In the genomic region with DNA sequence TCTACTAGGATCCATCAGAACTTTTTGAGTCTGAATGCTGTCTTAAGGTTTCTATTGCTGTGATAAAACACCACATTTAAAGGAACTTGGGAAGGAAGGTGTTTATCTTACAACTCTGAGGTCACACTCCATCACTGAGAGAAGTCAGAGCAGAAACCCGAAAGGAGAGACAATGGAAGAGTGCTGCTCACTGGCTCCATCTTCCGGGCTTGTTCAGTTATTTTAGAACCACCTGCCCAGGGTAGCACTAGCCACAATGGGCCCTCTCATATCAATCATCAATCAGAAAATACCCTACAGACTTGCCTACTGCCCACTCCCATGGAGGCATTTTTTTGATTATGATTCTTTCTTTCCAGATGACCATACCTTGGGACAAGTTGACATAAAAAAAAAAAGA, we compare ENCODE assay signal across 17 mouse cellular contexts. TPM values are rescaled to one million over a fixed set of nuclear protein-coding genes. Genes with fewer than 3 reads are reported as not detected.
DNase-seq lines count a peak whose midpoint lies in the region; ATAC-seq and TF ChIP-seq lines count a peak whose summit lies in the region.
"Had no signal": no experiment of that assay in that cellular context is flagged by ENCODE, and none has a peak within 500 bp of the region (broad histone marks: within the 10 kb centered on the region; RNA-seq: fewer than 3 reads in every experiment).

No protein-coding gene starts in this region.

- no peak overlapping the region for H3K4me2 ChIP-seq in midbrain, postnatal 0 days (ENCODE audit: low read depth, low read length, poor library complexity, severe bottlenecking)
- H3K4me2 ChIP-seq: embryonic facial prominence, embryonic 13.5 days; hindbrain, embryonic 14.5 days; lung, embryonic 15.5 days; midbrain, embryonic 11.5 days had no signal

- H3K4me3 ChIP-seq in midbrain, postnatal 0 days (ENCODE audit: low read depth, low read length): no peak overlapping the region
- H3K4me3 ChIP-seq: embryonic facial prominence, embryonic 13.5 days; lung, embryonic 15.5 days; myocyte had no signal

- H3K9me3 ChIP-seq in midbrain, postnatal 0 days (ENCODE audit: low read length): no peaks in the 10 kb centered on the region
- H3K9me3 ChIP-seq: embryonic facial prominence, embryonic 13.5 days; lung, embryonic 15.5 days had no signal

- H3K9ac ChIP-seq in midbrain, postnatal 0 days (replicated peaks; ENCODE audit: low read length, poor library complexity, severe bottlenecking): no peak overlapping the region
- H3K9ac ChIP-seq: embryonic facial prominence, embryonic 13.5 days; hindbrain, embryonic 14.5 days; lung, embryonic 15.5 days had no signal

- no peak overlapping the region for H3K27ac ChIP-seq in midbrain, postnatal 0 days (ENCODE audit: low read depth, low read length)
- H3K27ac ChIP-seq: embryonic facial prominence, embryonic 13.5 days; hindbrain, embryonic 14.5 days; lung, embryonic 15.5 days had no signal

- 51% methylated on average over 2 of the region's 2 CpGs for WGBS in midbrain, postnatal 0 days

- no peaks in the 10 kb centered on the region for H3K4me1 ChIP-seq in midbrain, postnatal 0 days (ENCODE audit: insufficient read depth, low read length)
- H3K4me1 ChIP-seq: embryonic facial prominence, embryonic 13.5 days; lung, embryonic 15.5 days had no signal

- H3K36me3 ChIP-seq in midbrain, postnatal 0 days (ENCODE audit: insufficient read depth, low read length): peaks cover 2% of the 10 kb centered on the region; the same call in 1 of the 2 replicates
- H3K36me3 ChIP-seq: lung, embryonic 15.5 days had no signal

- DNase-seq in embryo, embryonic 10.5 days (ENCODE audit: low spot score): peak; percentile 18
- DNase-seq in embryo, embryonic 9.5 days (ENCODE audit: extremely low spot score): no peak
- DNase-seq in thymus, postnatal 0 days (ENCODE audit: low spot score): peak; percentile 13
- no peak for DNase-seq in thymus, adult 18-20 months
- peak; percentile 47 for DNase-seq in induced T-regulatory cell, adult 2 months (ENCODE audit: low read depth)
- no peak for DNase-seq in right cerebral cortex, postnatal 25 days
- DNase-seq in testis, postnatal 10 days (ENCODE audit: low spot score): no peak
- no peak for DNase-seq in midbrain, postnatal 0 days (ENCODE audit: low spot score)
- DNase-seq: adrenal gland, adult 2 months; cerebellum, postnatal 10 days; kidney, adult 9 months; right cerebral cortex, postnatal 14 days had no signal

- TF ChIP-seq CTCF in midbrain, postnatal 0 days (IDR thresholded peaks at IDR 0.05): no peak

- ATAC-seq in midbrain, postnatal 0 days (ENCODE audit: low FRiP score): no peak

- H3K27me3 ChIP-seq in midbrain, postnatal 0 days (ENCODE audit: insufficient read depth, low read length): no peaks in the 10 kb centered on the region
- H3K27me3 ChIP-seq: embryonic facial prominence, embryonic 13.5 days; lung, embryonic 15.5 days had no signal

RNA-seq across cellular contexts. Expression of a gene that starts 41.0 kb away (rescaled TPM):
- 11.6 and 17.9 TPM in 2 replicates for polyA plus RNA-seq in thymus, postnatal 0 days (2015; fragmentation: Nextera tagmentation; extraction: Ambion mirVana)
- 24.5 and 31.2 TPM in 2 replicates for total RNA-seq in midbrain, postnatal 0 days (2014; rRNA removed)
- 4.5 and 6.2 TPM in 2 replicates for polyA plus RNA-seq in midbrain, postnatal 0 days (2015; fragmentation: Nextera tagmentation; extraction: Ambion mirVana)

Comparison
In these comparisons a context has a peak if more than half of its experiments do, and no peak if none do; other contexts are left out.
1. DNase-seq: peak in embryo, embryonic 10.5 days (single experiment), thymus, postnatal 0 days (single experiment) and induced T-regulatory cell, adult 2 months (single experiment); none in embryo, embryonic 9.5 days (single experiment), thymus, adult 18-20 months (0 of 2), right cerebral cortex, postnatal 25 days (single experiment), testis, postnatal 10 days (single experiment) and midbrain, postnatal 0 days (single experiment).